Mouse (Mus musculus) midbrain, postnatal 0 days (tissue): ENCODE data around the gene Kcnk18. TPM values are rescaled to one million over a fixed set of nuclear protein-coding genes. Genes with fewer than 3 reads are reported as not detected.

Source experiments
- ATAC-seq: fragments of 200-750 bp; cut with Nextera tagmentation; 2 replicates; pipeline ENCODE4 v1.8.0; 2017; ENCODE audit warnings: moderate number of reproducible peaks, mild to moderate bottlenecking, moderate TSS enrichment, moderate library complexity; ENCODE audit not compliant: low FRiP score
- DNase-seq: peaks from one replicate; pipeline ENCODE4 v3.0.0-alpha.2; 2015; ENCODE audit warnings: low spot score
- H3K27ac ChIP-seq: fragments of 300-500 bp; sonication (generic); 2 replicates; pipeline ENCODE4 v1.5.1; 2014; ENCODE audit warnings: low read depth, mild to moderate bottlenecking, low read length, mixed read lengths
- H3K27me3 ChIP-seq: fragments of 300-500 bp; sonication (generic); 2 replicates; pipeline ENCODE4 v1.6.1; 2014; ENCODE audit warnings: low read length, control low read depth, mixed read lengths; ENCODE audit not compliant: insufficient read depth
- H3K36me3 ChIP-seq: fragments of 300-500 bp; sonication (generic); 2 replicates; pipeline ENCODE4 v1.6.1; 2014; ENCODE audit warnings: low read length, control low read depth, mixed read lengths; ENCODE audit not compliant: insufficient read depth
- H3K4me1 ChIP-seq: fragments of 300-500 bp; sonication (generic); 2 replicates; pipeline ENCODE4 v1.6.1; 2014; ENCODE audit warnings: mild to moderate bottlenecking, control low read depth, antibody characterized with exemption, low read length, mixed read lengths; ENCODE audit not compliant: insufficient read depth
- H3K4me2 ChIP-seq: fragments of 300-500 bp; sonication (generic); 2 replicates; pipeline ENCODE4 v1.6.1; 2014; ENCODE audit warnings: low read depth, mild to moderate bottlenecking, low read length, mixed read lengths; ENCODE audit not compliant: poor library complexity, severe bottlenecking
- H3K4me3 ChIP-seq: fragments of 300-500 bp; sonication (generic); 2 replicates; pipeline ENCODE4 v1.5.1; 2014; ENCODE audit warnings: low read depth, mild to moderate bottlenecking, low read length, moderate library complexity
- H3K9ac ChIP-seq: fragments of 300-500 bp; sonication (generic); replicated peaks from 2 replicates; pipeline ENCODE4 v1.6.1; 2014; ENCODE audit warnings: mild to moderate bottlenecking, low read length, moderate library complexity, mixed read lengths; ENCODE audit not compliant: poor library complexity, severe bottlenecking
- H3K9me3 ChIP-seq: fragments of 300-500 bp; sonication (generic); 2 replicates; pipeline ENCODE4 v1.6.1; 2016; ENCODE audit warnings: low read length, control low read depth
- CTCF ChIP-seq: IDR thresholded peaks from 2 replicates; pipeline ENCODE4 v1.5.1; 2016; ENCODE audit warnings: antibody characterized with exemption, mild to moderate bottlenecking
- WGBS: fragments of 180-500 bp; shearing (Covaris S2); extraction: QIAGEN DNeasy Blood & Tissue Kit; methylation state at CpG from one replicate; pipeline ENCODE4 v1.1.7; 2014; 5-methylcytosine and 5-hydroxymethylcytosine counted together
- polyA plus RNA-seq: library from polyadenylated mRNA; unstranded; fragments of >200 nt; fragmentation: Nextera tagmentation; extraction: Ambion mirVana; gene quantifications from 2 replicates; pipeline ENCODE4 v1.2.1, GENCODE M21; 2015
- total RNA-seq: library from RNA; depleted of rRNA; stranded (reverse); fragments of >200 nt; gene quantifications from 2 replicates; pipeline ENCODE4 v1.2.3, GENCODE M21; 2014

The Kcnk18 gene
- total and polyA plus RNA-seq, 2 experiments from 2014 or later = not detected

DNA sequence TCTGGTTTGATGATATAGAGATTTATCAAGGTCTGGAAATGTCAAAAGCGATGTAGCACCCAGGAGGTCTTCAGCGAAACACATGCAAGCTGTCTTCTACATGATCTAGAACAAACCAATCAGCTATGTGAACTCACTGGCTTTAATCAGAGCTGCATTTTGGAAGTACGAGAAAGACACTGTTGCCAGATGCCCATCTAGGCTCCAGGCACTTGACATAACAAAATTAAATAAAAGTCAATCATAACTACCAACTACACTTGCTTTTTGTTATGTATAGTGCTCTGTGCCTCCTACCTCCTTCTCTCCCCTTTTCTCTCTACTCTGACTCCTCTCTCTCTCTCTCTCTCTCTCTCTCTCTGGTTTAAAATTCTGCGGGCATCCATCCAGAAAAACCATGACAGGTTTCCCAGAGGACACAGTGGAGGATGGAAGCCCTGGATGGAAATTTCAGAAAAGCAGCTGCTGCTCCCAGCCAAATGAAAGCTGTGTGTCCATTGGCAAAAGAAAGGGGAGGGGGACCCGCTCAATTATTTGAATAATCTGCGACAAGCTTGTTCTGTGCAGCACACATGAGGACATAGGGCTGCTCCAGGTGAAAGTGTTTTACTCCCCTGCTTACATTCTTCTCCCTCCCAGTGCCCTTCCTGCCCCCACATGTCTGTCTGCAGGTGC is 45.5 kb upstream of the Kcnk18 start:
- Histone ChIP-seq H3K27ac (no peak overlapping the region), H3K4me3 (no peak overlapping the region), H3K36me3 (no peaks in the 10 kb centered on the region), H3K4me2 (no peak overlapping the region), H3K27me3 (peaks cover 82% of the 10 kb centered on the region), H3K9me3 (no peaks in the 10 kb centered on the region), H3K9ac (no peak overlapping the region), H3K4me1 (no peaks in the 10 kb centered on the region)
- 7% methylated on average over 6 of the region's 6 CpGs for WGBS
- TF ChIP-seq CTCF = no peak
- ATAC-seq = no peak
- DNase-seq = peak; percentile 18

DNA sequence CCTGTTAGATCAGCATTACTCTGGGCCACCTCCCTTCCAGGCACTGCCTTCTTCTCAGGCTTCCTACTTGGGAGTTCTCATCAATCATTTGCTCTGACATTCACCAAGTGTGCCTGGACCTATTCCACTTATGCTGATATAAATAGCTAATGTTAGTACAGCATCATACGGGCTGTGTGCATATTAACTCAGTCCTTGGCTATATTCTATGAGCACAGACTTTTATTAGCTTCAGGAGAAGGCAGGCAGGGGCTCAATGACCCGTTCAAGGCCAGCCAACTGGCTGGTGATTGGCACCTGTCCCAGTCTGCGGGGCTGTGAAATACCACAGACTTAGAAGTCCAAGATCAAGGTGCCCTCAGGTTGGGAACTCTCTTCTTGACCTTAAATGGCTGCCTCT is 35.0 kb upstream of the Kcnk18 start:
- Histone ChIP-seq H3K4me1 (no peaks in the 10 kb centered on the region), H3K27me3 (peaks cover 50% of the 10 kb centered on the region), H3K27ac (no peak overlapping the region), H3K4me2 (no peak overlapping the region), H3K36me3 (no peaks in the 10 kb centered on the region), H3K9me3 (no peaks in the 10 kb centered on the region), H3K9ac (no peak overlapping the region), H3K4me3 (no peak overlapping the region)
- 55% methylated on average over 3 of the region's 3 CpGs for WGBS
- no peak for TF ChIP-seq CTCF
- no peak for ATAC-seq
- DNase-seq = no peak

DNA sequence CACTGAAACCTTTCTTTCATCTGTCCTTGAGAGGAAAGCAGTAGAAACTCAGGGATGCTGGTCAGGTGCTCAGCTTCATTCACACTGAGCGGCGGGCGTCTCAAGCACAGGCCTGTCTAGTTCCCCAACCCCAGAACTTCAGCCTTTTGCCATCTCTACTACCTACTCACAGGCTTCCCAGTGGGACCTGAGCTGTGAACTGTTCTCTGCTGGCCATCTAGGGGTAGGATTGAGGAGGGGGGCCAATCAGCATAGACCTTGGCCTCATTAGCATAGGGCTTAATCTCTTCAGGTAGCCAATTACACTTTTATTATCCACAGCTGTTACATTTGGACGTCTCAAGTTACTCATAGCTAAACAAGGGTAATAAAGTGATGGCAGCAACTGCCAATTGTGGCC is 30.0 kb upstream of the Kcnk18 start:
- Histone ChIP-seq H3K36me3 (no peaks in the 10 kb centered on the region), H3K9me3 (no peaks in the 10 kb centered on the region), H3K4me1 (no peaks in the 10 kb centered on the region), H3K4me3 (no peak overlapping the region), H3K9ac (no peak overlapping the region), H3K27ac (no peak overlapping the region), H3K4me2 (no peak overlapping the region), H3K27me3 (peaks cover 65% of the 10 kb centered on the region)
- WGBS = 24% methylated on average over 4 of the region's 4 CpGs
- TF ChIP-seq CTCF = no peak
- ATAC-seq = no peak
- DNase-seq = no peak

DNA sequence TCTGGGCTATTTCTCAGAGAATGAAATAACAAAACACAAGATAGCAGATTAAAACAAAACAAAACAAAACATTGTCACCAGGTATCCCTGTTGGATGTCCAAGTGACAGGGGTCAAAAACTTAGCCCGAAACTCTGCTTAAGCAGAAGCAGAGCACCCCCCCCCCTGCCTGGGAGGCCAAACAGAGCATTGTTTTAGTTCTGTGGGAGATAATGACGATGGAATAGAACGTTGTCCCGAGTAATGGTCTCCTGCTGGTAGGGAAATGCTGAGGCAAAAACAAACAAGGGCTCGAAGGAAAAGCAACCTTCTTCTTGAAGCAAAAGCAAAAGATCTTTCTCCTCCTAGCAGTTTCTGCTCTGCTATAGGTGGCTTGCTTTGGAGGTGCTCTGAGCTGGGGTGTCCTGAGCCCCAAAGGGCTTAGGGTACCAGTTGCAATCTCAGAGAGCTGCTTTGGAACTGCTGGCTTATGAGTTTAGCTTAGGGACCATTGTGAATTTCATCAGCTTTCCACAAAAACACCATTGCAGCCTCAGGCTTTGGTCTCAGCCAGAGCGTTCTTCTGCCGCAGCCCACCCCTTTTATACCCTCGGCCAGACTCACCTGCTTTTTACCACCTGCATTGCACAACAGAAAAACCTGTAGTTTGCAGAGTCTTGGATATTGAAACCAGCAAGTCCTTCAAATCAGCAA is 28.4 kb upstream of the Kcnk18 start:
- Histone ChIP-seq H3K4me3 (no peak overlapping the region), H3K9me3 (no peaks in the 10 kb centered on the region), H3K4me1 (no peaks in the 10 kb centered on the region), H3K36me3 (no peaks in the 10 kb centered on the region), H3K4me2 (no peak overlapping the region), H3K27me3 (peaks cover 64% of the 10 kb centered on the region), H3K27ac (no peak overlapping the region), H3K9ac (no peak overlapping the region)
- no peak for ATAC-seq
- WGBS = under 1% methylated on average over 8 of the region's 8 CpGs
- no peak for TF ChIP-seq CTCF
- no peak for DNase-seq

DNA sequence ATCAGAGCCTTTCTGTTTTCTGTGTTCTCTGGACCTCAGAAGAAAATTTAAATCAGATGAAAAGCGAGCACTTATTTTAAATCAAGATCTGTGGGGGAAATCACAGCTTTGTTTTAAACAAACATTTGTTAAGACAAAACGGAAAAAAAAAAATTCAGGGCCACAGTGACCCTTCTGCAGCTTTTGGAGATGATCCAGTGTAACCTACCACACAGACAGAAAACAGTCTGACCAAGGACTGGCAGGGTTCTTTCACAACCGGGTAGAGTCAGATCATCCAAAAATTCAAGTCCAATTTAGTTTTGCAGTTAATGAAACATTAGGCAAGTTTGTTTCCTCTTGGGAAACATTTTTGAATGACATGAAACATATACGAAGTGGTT is 27.9 kb upstream of the Kcnk18 start:
- no peak overlapping the region for H3K4me3 ChIP-seq
- WGBS = 6% methylated on average over 4 of the region's 4 CpGs
- ATAC-seq = no peak
- no peaks in the 10 kb centered on the region for H3K9me3 ChIP-seq
- no peaks in the 10 kb centered on the region for H3K36me3 ChIP-seq
- no peaks in the 10 kb centered on the region for H3K4me1 ChIP-seq
- TF ChIP-seq CTCF = no peak
- H3K27ac ChIP-seq = no peak overlapping the region
- H3K9ac ChIP-seq = no peak overlapping the region
- peaks cover 68% of the 10 kb centered on the region for H3K27me3 ChIP-seq
- DNase-seq = no peak
- no peak overlapping the region for H3K4me2 ChIP-seq

DNA sequence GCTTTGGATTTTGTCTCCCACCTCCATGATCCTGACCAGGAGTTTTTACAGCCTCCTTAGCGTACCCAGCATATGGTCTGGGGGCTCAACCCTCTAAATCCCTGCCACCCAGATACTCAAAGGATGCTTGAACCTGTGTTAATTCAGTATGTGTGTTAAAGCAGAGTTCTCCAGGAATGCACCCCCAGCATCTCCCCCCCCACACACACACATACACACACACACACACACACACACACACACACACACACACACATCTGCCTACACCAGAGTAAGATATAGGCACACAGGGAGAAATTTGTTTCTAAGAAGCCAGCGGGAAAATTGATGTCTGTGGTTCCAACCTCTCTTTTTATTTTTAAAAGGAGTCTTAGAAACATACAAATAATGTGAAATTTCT is 26.5 kb upstream of the Kcnk18 start:
- H3K9me3 ChIP-seq = no peaks in the 10 kb centered on the region
- no peaks in the 10 kb centered on the region for H3K36me3 ChIP-seq
- no peak overlapping the region for H3K27ac ChIP-seq
- no peak for ATAC-seq
- H3K4me2 ChIP-seq = no peak overlapping the region
- no peaks in the 10 kb centered on the region for H3K4me1 ChIP-seq
- no peak for DNase-seq
- H3K27me3 ChIP-seq = peaks cover 75% of the 10 kb centered on the region
- whole genome bisulfite sequencing = 5% methylated on average over 2 of the region's 2 CpGs
- TF ChIP-seq CTCF = no peak
- H3K4me3 ChIP-seq = no peak overlapping the region
- H3K9ac ChIP-seq = no peak overlapping the region
